Mouse (Mus musculus) erythroblast, embryonic 14.5 days (primary cell): ENCODE results near the gene Lmnb2. TPM values are rescaled to one million over a fixed set of nuclear protein-coding genes. Genes with fewer than 3 reads are reported as not detected.
A peak's percentile ranks its signal among the peaks of the same experiment; 100 is the strongest.

ENCODE experiments used
- H3K27me3 ChIP-seq: 2 replicates; pipeline ENCODE4 v1.6.1; 2012; ENCODE audit warnings: inconsistent platforms; ENCODE audit not compliant: control insufficient read depth
- H3K36me3 ChIP-seq: 2 replicates; pipeline ENCODE4 v1.6.1; 2012; ENCODE audit warnings: mild to moderate bottlenecking, inconsistent platforms; ENCODE audit not compliant: control insufficient read depth
- H3K4me1 ChIP-seq: 2 replicates; pipeline ENCODE4 v1.6.1; 2012; ENCODE audit warnings: inconsistent platforms; ENCODE audit not compliant: control insufficient read depth
- H3K4me3 ChIP-seq: replicated peaks from 2 replicates; pipeline ENCODE3; 2012; ENCODE audit warnings: moderate library complexity, mild to moderate bottlenecking, inconsistent platforms
- H3K9me3 ChIP-seq: 2 replicates; pipeline ENCODE4 v1.6.1; 2012; ENCODE audit warnings: low read length, inconsistent platforms, mixed read lengths; ENCODE audit not compliant: control insufficient read depth
- GATA1 ChIP-seq: IDR thresholded peaks from 2 replicates; pipeline ENCODE4 v1.6.1; 2012; ENCODE audit warnings: low read length, inconsistent platforms, mixed read lengths
- TAL1 ChIP-seq: IDR thresholded peaks from 3 replicates; pipeline ENCODE4 v1.6.1; 2012; ENCODE audit warnings: low read length, inconsistent platforms, mixed read lengths
- polyA plus RNA-seq: library from polyadenylated mRNA; stranded (reverse); fragments of >175 nt; gene quantifications from 2 replicates; pipeline ENCODE4 v1.2.3, GENCODE M21; 2012

The Lmnb2 gene
- polyA plus RNA-seq, 1 experiment, result 1.1 TPM

DNA sequence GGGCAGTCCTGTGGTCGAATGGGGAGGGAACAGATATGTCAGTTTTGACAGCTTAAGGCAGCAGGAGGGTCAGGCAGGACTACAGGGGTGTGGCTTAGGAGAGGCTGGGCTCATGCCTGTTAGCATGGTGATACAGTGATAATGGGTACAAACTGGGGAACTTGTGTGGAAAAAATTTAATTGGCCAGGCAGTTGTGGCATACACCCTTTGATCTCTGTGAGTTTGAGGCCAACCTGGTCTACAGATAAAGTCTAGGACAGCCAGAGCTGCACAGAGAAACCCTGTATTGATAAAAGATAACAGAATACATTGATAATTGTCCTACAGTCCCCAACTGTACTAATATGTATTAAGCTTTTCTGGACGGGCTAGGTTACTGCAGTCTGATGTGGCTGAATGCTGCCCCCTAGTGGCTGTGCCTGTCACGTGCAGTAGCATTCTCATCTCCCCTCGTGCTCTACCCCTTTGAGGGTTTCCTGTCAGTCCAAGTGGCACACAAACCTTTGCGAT lies 37.9 kb downstream of the Lmnb2 start:
- peaks cover 58% of the 10 kb centered on the region for H3K4me1 ChIP-seq
- TF ChIP-seq TAL1 (no peak), GATA1 (no peak)
- H3K9me3 ChIP-seq, result no peaks in the 10 kb centered on the region
- peaks cover 8% of the 10 kb centered on the region for H3K27me3 ChIP-seq
- H3K4me3 ChIP-seq, result peak overlapping the region; percentile 28
- no peaks in the 10 kb centered on the region for H3K36me3 ChIP-seq

DNA sequence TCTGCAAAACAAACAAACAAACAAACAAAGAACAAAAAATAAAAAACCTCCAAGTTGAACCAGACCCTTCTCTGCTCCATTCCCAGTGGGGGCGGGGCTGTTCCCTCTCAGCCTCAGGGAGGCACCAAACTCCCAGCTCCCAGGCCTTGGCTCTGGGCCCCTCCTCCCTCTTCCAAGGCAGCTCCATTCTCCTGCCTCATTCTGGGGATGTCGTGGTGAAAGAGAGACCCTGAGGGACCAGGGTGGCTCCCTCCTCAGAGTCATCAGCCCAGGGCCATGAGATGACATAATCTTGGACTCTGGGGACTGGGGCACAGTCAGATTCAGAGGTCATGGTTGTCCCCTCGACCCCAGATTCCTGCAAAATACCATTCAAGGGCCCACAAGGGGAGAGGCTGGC lies 41.5 kb downstream of the Lmnb2 start:
- Histone ChIP-seq H3K27me3 (peaks cover 11% of the 10 kb centered on the region), H3K36me3 (no peaks in the 10 kb centered on the region), H3K4me1 (peaks cover 80% of the 10 kb centered on the region), H3K9me3 (no peaks in the 10 kb centered on the region), H3K4me3 (no peak overlapping the region)
- TF ChIP-seq TAL1, result no peak
- TF ChIP-seq GATA1, result no peak

DNA sequence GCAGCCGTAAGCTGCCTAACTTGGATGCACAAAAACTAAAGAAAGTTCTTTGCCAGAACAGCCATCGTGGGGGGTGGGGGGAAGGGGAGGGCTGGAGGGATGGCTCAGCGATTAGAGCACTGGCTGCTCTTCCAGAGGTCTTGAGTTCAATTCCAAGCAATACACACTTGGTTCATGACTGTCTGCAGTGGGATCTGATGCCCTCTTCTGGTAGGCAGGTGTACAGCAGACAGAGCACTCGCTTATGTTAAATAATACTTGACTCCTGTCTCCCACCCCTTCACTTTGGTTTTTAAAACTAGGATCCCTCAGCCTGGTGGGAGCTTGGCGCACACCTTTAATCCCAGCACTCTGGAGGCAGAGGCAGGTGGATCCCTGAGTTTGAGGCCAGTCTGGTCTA lies 42.0 kb downstream of the Lmnb2 start:
- H3K27me3 ChIP-seq, result peaks cover 16% of the 10 kb centered on the region
- no peaks in the 10 kb centered on the region for H3K36me3 ChIP-seq
- H3K4me1 ChIP-seq, result peaks cover 83% of the 10 kb centered on the region
- TF ChIP-seq GATA1 (no peak), TAL1 (no peak)
- peaks cover 2% of the 10 kb centered on the region; the same call in 1 of the 2 replicates for H3K9me3 ChIP-seq
- H3K4me3 ChIP-seq, result no peak overlapping the region

DNA sequence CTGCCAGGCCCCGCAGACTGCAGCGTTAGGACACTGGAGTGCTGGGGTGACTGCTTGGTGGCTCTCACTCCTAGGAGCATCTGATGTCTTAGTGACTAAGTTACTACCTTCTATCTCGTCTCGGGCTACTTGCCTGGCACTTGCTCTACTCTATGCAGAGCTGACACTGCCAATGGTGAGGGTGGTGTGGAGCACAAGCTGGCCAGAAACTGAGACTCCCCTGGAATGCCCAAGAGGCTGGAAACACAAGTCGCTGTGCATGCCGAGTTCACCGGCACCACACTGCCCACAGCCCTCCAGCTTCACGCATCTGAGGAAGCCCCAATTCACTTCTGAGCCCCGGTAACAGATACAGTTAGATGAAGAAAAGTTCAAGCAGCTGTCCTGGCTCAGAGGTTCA lies 44.0 kb downstream of the Lmnb2 start:
- Histone ChIP-seq H3K36me3 (peaks cover 9% of the 10 kb centered on the region), H3K9me3 (peaks cover 2% of the 10 kb centered on the region; the same call in 1 of the 2 replicates), H3K4me3 (no peak overlapping the region), H3K4me1 (peaks cover 75% of the 10 kb centered on the region), H3K27me3 (peaks cover 16% of the 10 kb centered on the region)
- TF ChIP-seq GATA1 (no peak), TAL1 (no peak)

DNA sequence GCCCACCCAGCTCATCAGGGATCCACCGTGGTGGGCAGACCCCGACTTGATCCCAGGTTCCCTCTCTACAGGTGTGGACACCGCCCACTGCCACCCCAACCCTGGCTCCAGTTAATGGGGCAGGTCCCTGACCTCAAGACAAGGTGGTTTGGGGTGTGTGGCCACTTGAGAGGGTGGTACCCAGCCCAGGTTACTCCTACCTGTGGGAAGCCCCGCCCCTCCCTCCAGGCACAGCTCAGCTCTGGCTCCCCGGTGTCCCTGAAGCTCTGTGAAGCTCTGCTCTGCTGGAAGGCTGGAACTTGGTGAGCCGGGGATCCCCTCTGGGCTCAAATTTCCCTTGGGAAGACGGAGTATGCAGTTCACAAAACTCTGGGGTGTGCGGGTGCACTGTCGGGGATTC lies 46.5 kb downstream of the Lmnb2 start, which contains the start of gene Tmprss9:
Gene Tmprss9, plus strand, starts transcription at position 268 of the 400 bp plus-strand sequence.
- H3K36me3 ChIP-seq, result peaks cover 34% of the 10 kb centered on the region
- peaks cover 66% of the 10 kb centered on the region for H3K4me1 ChIP-seq
- TF ChIP-seq TAL1 (no peak), GATA1 (no peak)
- peaks cover 2% of the 10 kb centered on the region; the same call in 1 of the 2 replicates for H3K9me3 ChIP-seq
- H3K4me3 ChIP-seq, result no peak within 1 kb of the TSS
- H3K27me3 ChIP-seq, result peaks cover 16% of the 10 kb centered on the region

DNA sequence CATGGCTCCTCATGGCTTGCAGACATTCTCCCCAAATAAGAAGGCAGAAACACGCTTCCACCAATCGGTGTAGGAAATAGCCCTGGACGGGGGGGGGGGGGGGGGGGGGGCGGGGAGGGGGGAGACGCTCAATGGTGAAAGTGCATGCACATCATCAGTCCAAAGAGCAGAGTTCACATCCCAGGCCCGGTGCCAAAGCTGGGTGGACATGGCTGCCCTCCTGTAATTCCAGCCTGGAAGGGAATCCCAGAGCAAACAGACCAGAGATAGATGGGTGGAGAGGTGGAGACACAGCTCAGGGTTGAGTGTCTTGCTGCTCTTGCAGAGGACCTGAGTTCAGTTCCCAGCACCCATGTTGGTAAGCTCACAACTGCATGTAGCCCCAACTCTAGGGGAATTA lies 47.1 kb downstream of the Lmnb2 start:
- TF ChIP-seq GATA1 (no peak), TAL1 (no peak)

DNA sequence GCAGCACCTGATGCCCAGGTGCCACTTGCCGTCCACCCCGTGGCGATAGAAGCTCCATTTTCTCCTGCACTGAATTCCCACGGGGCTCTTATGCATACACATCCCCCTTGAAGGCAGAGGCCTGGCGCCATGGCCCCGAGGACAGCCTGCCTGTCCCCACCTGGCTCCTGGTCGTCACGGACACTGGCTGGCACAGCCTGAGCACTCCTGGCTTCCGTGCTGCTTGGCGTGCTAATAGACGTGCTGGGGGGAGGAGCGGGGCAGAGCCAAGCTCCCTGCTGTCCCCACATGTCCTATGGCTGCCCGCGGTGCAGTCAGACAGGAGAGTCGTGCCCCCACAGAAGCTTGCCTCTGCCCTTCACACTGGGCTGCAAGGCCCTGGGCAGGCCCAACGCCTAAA lies 53.6 kb downstream of the Lmnb2 start:
- TF ChIP-seq TAL1 (no peak), GATA1 (no peak)
- peaks cover 97% of the 10 kb centered on the region for H3K36me3 ChIP-seq
- H3K4me3 ChIP-seq, result no peak overlapping the region
- peaks cover 76% of the 10 kb centered on the region for H3K4me1 ChIP-seq
- H3K27me3 ChIP-seq, result no peaks in the 10 kb centered on the region
- no peaks in the 10 kb centered on the region for H3K9me3 ChIP-seq

More for the DNA sequence above, 47.1 kb downstream of the Lmnb2 start:
- Histone ChIP-seq H3K9me3 (peaks cover 2% of the 10 kb centered on the region; the same call in 1 of the 2 replicates), H3K4me1 (peaks cover 60% of the 10 kb centered on the region), H3K36me3 (peaks cover 40% of the 10 kb centered on the region), H3K27me3 (peaks cover 16% of the 10 kb centered on the region), H3K4me3 (no peak overlapping the region)

DNA sequence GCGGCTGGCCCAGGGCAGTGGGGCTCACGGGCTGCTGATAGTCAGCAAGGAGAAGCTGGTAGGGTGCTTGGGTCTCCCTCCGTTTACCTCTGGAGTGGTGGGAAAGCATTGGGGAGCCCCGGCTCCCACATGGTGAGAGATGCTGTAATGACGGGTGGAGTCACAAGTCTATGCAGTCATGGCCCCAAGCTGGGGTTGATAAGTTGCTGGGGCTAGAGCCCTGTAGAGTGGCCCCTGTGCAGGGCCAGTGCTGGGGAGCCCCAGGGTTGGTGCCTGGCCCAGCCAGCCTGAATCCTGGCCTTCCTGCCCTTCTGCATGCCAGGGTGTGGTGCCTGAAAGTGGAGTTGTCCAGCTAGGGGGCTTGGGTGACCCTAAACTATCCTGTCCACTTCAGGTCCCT lies 55.7 kb downstream of the Lmnb2 start:
- Histone ChIP-seq H3K27me3 (no peaks in the 10 kb centered on the region), H3K36me3 (peaks cover 92% of the 10 kb centered on the region), H3K4me1 (peaks cover 84% of the 10 kb centered on the region), H3K9me3 (no peaks in the 10 kb centered on the region), H3K4me3 (peak overlapping the region; percentile 49)
- TF ChIP-seq GATA1 (no peak), TAL1 (no peak)

DNA sequence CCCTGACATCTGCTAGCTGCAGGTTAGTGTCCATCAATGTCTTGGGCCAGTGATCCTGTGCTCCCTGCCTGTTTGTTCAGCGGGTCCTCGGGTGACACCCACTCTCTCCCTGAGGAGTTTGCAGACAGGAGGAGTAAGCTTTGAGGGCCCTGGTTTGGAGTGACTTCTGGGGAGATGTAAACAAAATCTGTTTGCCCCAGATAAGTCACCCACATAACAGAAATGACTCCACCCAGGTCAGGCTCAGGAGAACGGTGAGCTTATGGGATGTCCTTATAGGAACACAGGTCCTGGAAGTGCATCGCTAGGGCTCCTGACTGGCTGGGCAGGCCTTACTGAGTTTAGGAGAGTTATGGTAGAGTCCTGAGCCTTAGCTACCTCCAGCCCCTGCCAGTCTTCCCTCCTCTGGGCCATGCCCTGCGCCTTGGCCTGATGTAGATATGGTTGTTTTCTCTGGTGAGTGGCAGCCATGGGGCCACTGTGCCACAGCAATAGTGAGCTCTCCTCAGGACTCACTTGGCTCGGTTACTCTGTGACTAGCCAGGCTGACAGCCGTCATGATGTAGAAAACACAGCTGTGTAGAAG lies 59.6 kb downstream of the Lmnb2 start:
- TF ChIP-seq GATA1 (peak; percentile 94), TAL1 (peak; percentile 86)
- no peaks in the 10 kb centered on the region for H3K27me3 ChIP-seq
- H3K36me3 ChIP-seq, result peaks cover 79% of the 10 kb centered on the region
- no peaks in the 10 kb centered on the region for H3K9me3 ChIP-seq
- H3K4me1 ChIP-seq, result peaks cover 94% of the 10 kb centered on the region
- H3K4me3 ChIP-seq, result peak overlapping the region; percentile 74

DNA sequence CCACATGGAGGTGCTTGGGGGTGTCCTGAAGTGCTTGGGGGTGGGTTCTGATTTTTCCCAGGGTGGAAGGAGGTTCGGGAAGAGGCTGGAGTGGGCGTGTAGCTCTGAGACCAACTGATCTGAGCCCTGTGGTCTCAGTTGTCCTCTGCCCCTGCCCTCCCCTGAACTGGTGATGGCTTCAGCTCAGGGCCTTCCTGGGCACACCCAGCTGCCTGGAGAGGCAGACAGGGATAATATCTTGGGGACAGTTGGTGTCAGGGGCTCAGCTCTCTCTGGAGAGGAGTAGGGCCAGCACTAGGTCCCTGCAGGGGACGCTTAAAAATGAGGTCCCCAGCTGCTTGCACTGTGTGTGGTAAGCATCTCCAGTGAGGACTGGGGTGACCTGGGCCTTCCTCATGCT lies 60.2 kb downstream of the Lmnb2 start:
- H3K36me3 ChIP-seq, result peaks cover 79% of the 10 kb centered on the region
- peak overlapping the region; percentile 74 for H3K4me3 ChIP-seq
- TF ChIP-seq GATA1, result no peak
- TF ChIP-seq TAL1, result no peak
- H3K27me3 ChIP-seq, result no peaks in the 10 kb centered on the region
- H3K4me1 ChIP-seq, result peaks cover 93% of the 10 kb centered on the region
- H3K9me3 ChIP-seq, result no peaks in the 10 kb centered on the region
